In the genomic region with DNA sequence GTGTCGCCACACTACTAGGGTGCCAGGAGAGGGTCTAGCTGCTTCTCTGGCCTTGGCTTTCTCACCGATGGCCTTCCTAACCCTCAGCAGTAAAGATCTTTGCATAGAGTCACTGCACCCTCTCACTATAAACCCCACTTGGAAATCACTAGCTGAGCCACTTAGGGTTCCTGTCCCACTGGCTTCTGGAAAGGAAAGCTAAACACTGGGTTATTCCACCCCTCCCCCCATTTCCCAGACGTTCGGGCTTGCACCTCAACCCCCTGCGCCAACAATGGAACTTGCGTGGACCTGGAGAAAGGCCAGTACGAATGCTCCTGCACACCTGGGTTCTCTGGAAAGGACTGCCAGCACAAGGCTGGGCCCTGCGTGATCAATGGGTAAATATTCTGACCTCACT, we compare ENCODE assay signal across 15 mouse cellular contexts. TPM values are rescaled to one million over a fixed set of nuclear protein-coding genes. Genes with fewer than 3 reads are reported as not detected.
DNase-seq lines count a peak whose midpoint lies in the region; ATAC-seq and TF ChIP-seq lines count a peak whose summit lies in the region.
"Had no signal": no experiment of that assay in that cellular context is flagged by ENCODE, and none has a peak within 500 bp of the region (broad histone marks: within the 10 kb centered on the region; RNA-seq: fewer than 3 reads in every experiment).

No protein-coding gene starts in this region.

- H3K4me2 ChIP-seq in hindbrain, embryonic 11.5 days (replicated peaks; ENCODE audit: low read depth, low read length), result no peak overlapping the region
- H3K4me2 ChIP-seq in hindbrain, postnatal 0 days (ENCODE audit: low read depth, low read length), result no peak overlapping the region
- 0 out of 2 replicates have a peak overlapping the region, but pooled peaks have one; percentile 0 for H3K4me2 ChIP-seq in midbrain, embryonic 13.5 days (replicated peaks)
- H3K4me2 ChIP-seq in midbrain, postnatal 0 days (ENCODE audit: low read depth, low read length, poor library complexity, severe bottlenecking), result no peak overlapping the region
- H3K4me2 ChIP-seq in forebrain, embryonic 14.5 days (ENCODE audit: low read length), result no peak overlapping the region
- H3K4me2 ChIP-seq in neural tube, embryonic 13.5 days, result no peak overlapping the region
- H3K4me2 ChIP-seq in kidney, embryonic 16.5 days (replicated peaks; ENCODE audit: low read depth, low read length), result no peak overlapping the region

- no peak overlapping the region for H3K4me3 ChIP-seq in hindbrain, embryonic 11.5 days (ENCODE audit: low read depth, low read length)
- no peak overlapping the region for H3K4me3 ChIP-seq in hindbrain, postnatal 0 days (ENCODE audit: low read length)
- H3K4me3 ChIP-seq in midbrain, embryonic 13.5 days (replicated peaks), result no peak overlapping the region
- no peak overlapping the region for H3K4me3 ChIP-seq in midbrain, postnatal 0 days (ENCODE audit: low read depth, low read length)
- H3K4me3 ChIP-seq in forebrain, embryonic 14.5 days (ENCODE audit: low read depth, low read length), result no peak overlapping the region
- H3K4me3 ChIP-seq in neural tube, embryonic 13.5 days, result no peak overlapping the region
- H3K4me3 ChIP-seq in kidney, embryonic 16.5 days (ENCODE audit: low read length), result no peak overlapping the region

- peaks cover 64% of the 10 kb centered on the region for H3K27me3 ChIP-seq in hindbrain, embryonic 11.5 days (ENCODE audit: control insufficient read depth, insufficient read depth, low read length)
- peaks cover 36% of the 10 kb centered on the region for H3K27me3 ChIP-seq in hindbrain, postnatal 0 days (ENCODE audit: insufficient read depth, low read length)
- peaks cover 84% of the 10 kb centered on the region for H3K27me3 ChIP-seq in midbrain, embryonic 13.5 days
- peaks cover 59% of the 10 kb centered on the region for H3K27me3 ChIP-seq in midbrain, postnatal 0 days (ENCODE audit: insufficient read depth, low read length)
- peaks cover 45% of the 10 kb centered on the region for H3K27me3 ChIP-seq in forebrain, embryonic 14.5 days (replicated peaks; ENCODE audit: control insufficient read depth, insufficient read depth, low read length)
- H3K27me3 ChIP-seq in neural tube, embryonic 13.5 days, result peaks cover 65% of the 10 kb centered on the region
- peaks cover 76% of the 10 kb centered on the region for H3K27me3 ChIP-seq in kidney, embryonic 16.5 days (ENCODE audit: insufficient read depth, low read length)

- no peaks in the 10 kb centered on the region for H3K36me3 ChIP-seq in hindbrain, embryonic 11.5 days (ENCODE audit: control insufficient read depth, insufficient read depth, low read length)
- H3K36me3 ChIP-seq in hindbrain, postnatal 0 days (ENCODE audit: insufficient read depth, low read length), result no peaks in the 10 kb centered on the region
- no peaks in the 10 kb centered on the region for H3K36me3 ChIP-seq in midbrain, embryonic 13.5 days
- no peaks in the 10 kb centered on the region for H3K36me3 ChIP-seq in midbrain, postnatal 0 days (ENCODE audit: insufficient read depth, low read length)
- H3K36me3 ChIP-seq in forebrain, embryonic 14.5 days (ENCODE audit: control insufficient read depth, insufficient read depth, low read length), result 0 out of 2 replicates have a peak, but pooled peaks cover 2% of the 10 kb centered on the region
- H3K36me3 ChIP-seq in neural tube, embryonic 13.5 days, result no peaks in the 10 kb centered on the region
- no peaks in the 10 kb centered on the region for H3K36me3 ChIP-seq in kidney, embryonic 16.5 days (ENCODE audit: insufficient read depth, low read length)

- no peak for TF ChIP-seq CTCF in hindbrain, postnatal 0 days (IDR thresholded peaks at IDR 0.05; ENCODE audit: low read depth)
- TF ChIP-seq CTCF in midbrain, postnatal 0 days (IDR thresholded peaks at IDR 0.05), result no peak

- no peak for DNase-seq in hindbrain, embryonic 11.5 days (ENCODE audit: low spot score)
- DNase-seq in hindbrain, postnatal 0 days (ENCODE audit: low spot score), result no peak
- DNase-seq in midbrain, postnatal 0 days (ENCODE audit: low spot score), result no peak
- no peak for DNase-seq in forebrain, embryonic 14.5 days (ENCODE audit: low spot score)
- DNase-seq: cerebellum, postnatal 14 days; heart, postnatal 14 days; kidney, adult 2 months; kidney, postnatal 4 days; lung, postnatal 14 days; right cerebral cortex, postnatal 14 days; thymus, adult 2 months had no signal

- H3K4me1 ChIP-seq in hindbrain, embryonic 11.5 days (replicated peaks; ENCODE audit: control insufficient read depth, insufficient read depth, low read length), result peaks cover 33% of the 10 kb centered on the region
- 0 out of 2 replicates have a peak, but pooled peaks cover 6% of the 10 kb centered on the region for H3K4me1 ChIP-seq in hindbrain, postnatal 0 days (ENCODE audit: insufficient read depth, low read length)
- H3K4me1 ChIP-seq in midbrain, embryonic 13.5 days (replicated peaks), result peaks cover 59% of the 10 kb centered on the region
- H3K4me1 ChIP-seq in midbrain, postnatal 0 days (ENCODE audit: insufficient read depth, low read length), result peaks cover 6% of the 10 kb centered on the region; the same call in 1 of the 2 replicates
- H3K4me1 ChIP-seq in forebrain, embryonic 14.5 days (ENCODE audit: control insufficient read depth, insufficient read depth, low read length), result peaks cover 31% of the 10 kb centered on the region
- peaks cover 62% of the 10 kb centered on the region for H3K4me1 ChIP-seq in neural tube, embryonic 13.5 days (replicated peaks)
- H3K4me1 ChIP-seq in kidney, embryonic 16.5 days (ENCODE audit: insufficient read depth, low read length), result peaks cover 27% of the 10 kb centered on the region

- 0 out of 2 replicates have a peak overlapping the region, but pooled peaks have one; percentile 36 for H3K27ac ChIP-seq in hindbrain, embryonic 11.5 days (ENCODE audit: low read depth, low read length)
- no peak overlapping the region for H3K27ac ChIP-seq in hindbrain, postnatal 0 days
- H3K27ac ChIP-seq in midbrain, embryonic 13.5 days, result 0 out of 2 replicates have a peak overlapping the region, but pooled peaks have one; percentile 40
- no peak overlapping the region for H3K27ac ChIP-seq in midbrain, postnatal 0 days (ENCODE audit: low read depth, low read length)
- H3K27ac ChIP-seq in forebrain, embryonic 14.5 days (ENCODE audit: low read depth, low read length), result no peak overlapping the region
- 0 out of 2 replicates have a peak overlapping the region, but pooled peaks have one; percentile 38 for H3K27ac ChIP-seq in neural tube, embryonic 13.5 days (replicated peaks)
- H3K27ac ChIP-seq in kidney, embryonic 16.5 days (ENCODE audit: low read length), result no peak overlapping the region

- no peak for ATAC-seq in hindbrain, embryonic 11.5 days (ENCODE audit: low FRiP score)
- ATAC-seq in hindbrain, postnatal 0 days, result no peak
- ATAC-seq in midbrain, embryonic 13.5 days, result no peak
- no peak for ATAC-seq in midbrain, postnatal 0 days (ENCODE audit: low FRiP score)
- ATAC-seq in forebrain, embryonic 14.5 days, result no peak
- no peak for ATAC-seq in neural tube, embryonic 13.5 days (ENCODE audit: low read depth)
- ATAC-seq in kidney, embryonic 16.5 days (ENCODE audit: low FRiP score, low TSS enrichment), result no peak
- ATAC-seq: CD4-positive, CD25-positive, alpha-beta regulatory T cell, adult 4 months had no signal

- H3K9ac ChIP-seq in hindbrain, embryonic 11.5 days (ENCODE audit: low read depth, low read length), result no peak overlapping the region
- H3K9ac ChIP-seq in hindbrain, postnatal 0 days (replicated peaks; ENCODE audit: low read length), result no peak overlapping the region
- 0 out of 2 replicates have a peak overlapping the region, but pooled peaks have one; percentile 36 for H3K9ac ChIP-seq in midbrain, embryonic 13.5 days (replicated peaks)
- H3K9ac ChIP-seq in midbrain, postnatal 0 days (replicated peaks; ENCODE audit: low read length, poor library complexity, severe bottlenecking), result no peak overlapping the region
- H3K9ac ChIP-seq in forebrain, embryonic 14.5 days (ENCODE audit: low read length), result 0 out of 2 replicates have a peak overlapping the region, but pooled peaks have one; percentile 13
- peak overlapping the region; percentile 35 for H3K9ac ChIP-seq in neural tube, embryonic 13.5 days
- no peak overlapping the region for H3K9ac ChIP-seq in kidney, embryonic 16.5 days (replicated peaks; ENCODE audit: low read length)

- 21% methylated on average over 8 of the region's 8 CpGs for WGBS in hindbrain, embryonic 11.5 days
- 38% methylated on average over 8 of the region's 8 CpGs for WGBS in hindbrain, postnatal 0 days
- 20% methylated on average over 8 of the region's 8 CpGs for WGBS in midbrain, embryonic 13.5 days
- 36% methylated on average over 8 of the region's 8 CpGs for WGBS in midbrain, postnatal 0 days
- 21% methylated on average over 8 of the region's 8 CpGs for WGBS in forebrain, embryonic 14.5 days
- WGBS in neural tube, embryonic 13.5 days, result 25% methylated on average over 8 of the region's 8 CpGs
- 61% methylated on average over 8 of the region's 8 CpGs for WGBS in kidney, embryonic 16.5 days

- no peaks in the 10 kb centered on the region for H3K9me3 ChIP-seq in hindbrain, embryonic 11.5 days (ENCODE audit: control insufficient read depth, low read length)
- H3K9me3 ChIP-seq in hindbrain, postnatal 0 days (ENCODE audit: low read length), result no peaks in the 10 kb centered on the region
- no peaks in the 10 kb centered on the region for H3K9me3 ChIP-seq in midbrain, embryonic 13.5 days
- H3K9me3 ChIP-seq in midbrain, postnatal 0 days (ENCODE audit: low read length), result no peaks in the 10 kb centered on the region
- no peaks in the 10 kb centered on the region for H3K9me3 ChIP-seq in forebrain, embryonic 14.5 days (replicated peaks; ENCODE audit: control insufficient read depth, low read length)
- no peaks in the 10 kb centered on the region for H3K9me3 ChIP-seq in neural tube, embryonic 13.5 days
- no peaks in the 10 kb centered on the region for H3K9me3 ChIP-seq in kidney, embryonic 16.5 days (ENCODE audit: low read length)

RNA-seq across cellular contexts. Expression of gene Dlk1, which starts 5.2 kb away (rescaled TPM):
- 77.7 and 84.4 TPM in 2 replicates for polyA plus RNA-seq in hindbrain, embryonic 11.5 days (2014; fragmentation: Nextera tagmentation; extraction: Ambion mirVana)
- total RNA-seq in hindbrain, postnatal 0 days (2014; rRNA removed), result 28.8 and 47.7 TPM in 2 replicates
- polyA plus RNA-seq in hindbrain, postnatal 0 days (2015; fragmentation: Nextera tagmentation; extraction: Ambion mirVana), result 33.0 and 34.6 TPM in 2 replicates
- 117 and 118 TPM in 2 replicates for polyA plus RNA-seq in midbrain, embryonic 13.5 days (2015; fragmentation: Nextera tagmentation; extraction: Ambion mirVana)
- total RNA-seq in midbrain, postnatal 0 days (2014; rRNA removed), result 22.1 and 38.8 TPM in 2 replicates
- 41.4 and 47.5 TPM in 2 replicates for polyA plus RNA-seq in midbrain, postnatal 0 days (2015; fragmentation: Nextera tagmentation; extraction: Ambion mirVana)
- polyA plus RNA-seq in forebrain, embryonic 14.5 days (2014; fragmentation: Nextera tagmentation; extraction: Ambion mirVana), result 57.9 and 61.8 TPM in 2 replicates
- 77.7 and 96.5 TPM in 2 replicates for polyA plus RNA-seq in neural tube, embryonic 13.5 days (2015; fragmentation: Nextera tagmentation; extraction: Ambion mirVana)
- polyA plus RNA-seq in kidney, embryonic 16.5 days (2015; fragmentation: Nextera tagmentation; extraction: Ambion mirVana), result 91.9 and 111 TPM in 2 replicates
- polyA plus RNA-seq: CD4-positive, CD25-positive, alpha-beta regulatory T cell, adult 4 months had no signal

Comparison
In these comparisons a context has a peak if more than half of its experiments do, and no peak if none do; other contexts are left out.
1. H3K27ac ChIP-seq: peak in hindbrain, embryonic 11.5 days (single experiment), midbrain, embryonic 13.5 days (single experiment) and neural tube, embryonic 13.5 days (single experiment); none in hindbrain, postnatal 0 days (single experiment), midbrain, postnatal 0 days (single experiment), forebrain, embryonic 14.5 days (single experiment) and kidney, embryonic 16.5 days (single experiment).
2. H3K9ac ChIP-seq: peak in midbrain, embryonic 13.5 days (single experiment), forebrain, embryonic 14.5 days (single experiment) and neural tube, embryonic 13.5 days (single experiment); none in hindbrain, embryonic 11.5 days (single experiment), hindbrain, postnatal 0 days (single experiment), midbrain, postnatal 0 days (single experiment) and kidney, embryonic 16.5 days (single experiment).